Mouse (Mus musculus): ENCODE measurements at regions not wholly inside any gene's neighbourhood (a gene's known extent, or its start where the extent isn't known, plus 50 kb on each side); places are given as distances from the start of the nearest gene placed in this dataset.

- DNase-seq (ENCODE audit: low spot score in 2 of 2): no peak
These were observed 263.1 kb upstream of the Tbl1xr1 start for GRCm38 (mm10) chr3:21813401-21813800.

GRCm38 (mm10) chr3:21816968-21817858 is 259.2 kb upstream of the Tbl1xr1 start:
- DNase-seq (ENCODE audit: low spot score in 2 of 2): no peak

- no peak for DNase-seq (ENCODE audit: low spot score in 2 of 2)
These were observed 257.4 kb upstream of the Tbl1xr1 start for GRCm38 (mm10) chr3:21819030-21819429.

- no peak for DNase-seq (ENCODE audit: low spot score in 2 of 2)
These were observed 256.3 kb upstream of the Tbl1xr1 start for GRCm38 (mm10) chr3:21820051-21820598.

- DNase-seq (ENCODE audit: low spot score in 2 of 2): no peak
These were observed 253.8 kb upstream of the Tbl1xr1 start for GRCm38 (mm10) chr3:21822675-21823074.

- DNase-seq (ENCODE audit: low spot score in 2 of 2): no peak
These were observed 253.1 kb upstream of the Tbl1xr1 start for GRCm38 (mm10) chr3:21823331-21823730.

GRCm38 (mm10) chr3:21824101-21824880 is 252.2 kb upstream of the Tbl1xr1 start:
- DNase-seq (ENCODE audit: low spot score in 2 of 2): peak in 1 of 2 experiments; percentile 32

GRCm38 (mm10) chr3:21824913-21825610 is 251.4 kb upstream of the Tbl1xr1 start:
- DNase-seq (ENCODE audit: low spot score in 2 of 2): no peak

GRCm38 (mm10) chr3:21827656-21828055 is 248.8 kb upstream of the Tbl1xr1 start:
- no peak for DNase-seq (ENCODE audit: low spot score in 2 of 2)

GRCm38 (mm10) chr3:21833111-21833510 is 243.3 kb upstream of the Tbl1xr1 start:
- no peak for DNase-seq (ENCODE audit: low spot score in 2 of 2)

GRCm38 (mm10) chr3:21835526-21835925 is 240.9 kb upstream of the Tbl1xr1 start:
- no peak for DNase-seq (ENCODE audit: low spot score in 2 of 2)

- no peak for DNase-seq (ENCODE audit: low spot score in 2 of 2)
These were observed 239.0 kb upstream of the Tbl1xr1 start for GRCm38 (mm10) chr3:21837297-21837946.

GRCm38 (mm10) chr3:21840751-21841488 is 235.5 kb upstream of the Tbl1xr1 start:
- no peak for DNase-seq (ENCODE audit: low spot score in 2 of 2)

- no peak for DNase-seq (ENCODE audit: low spot score in 2 of 2)
These were observed 234.9 kb upstream of the Tbl1xr1 start for GRCm38 (mm10) chr3:21841506-21841905.

- DNase-seq (ENCODE audit: low spot score in 2 of 2): no peak
These were observed 233.7 kb upstream of the Tbl1xr1 start for GRCm38 (mm10) chr3:21842545-21843291.

- DNase-seq (ENCODE audit: low spot score in 2 of 2): no peak
These were observed 233.1 kb upstream of the Tbl1xr1 start for GRCm38 (mm10) chr3:21843292-21843852.

GRCm38 (mm10) chr3:21849831-21850230 is 226.6 kb upstream of the Tbl1xr1 start:
- DNase-seq (ENCODE audit: low spot score in 2 of 2): no peak

- no peak for DNase-seq (ENCODE audit: low spot score in 2 of 2)
These were observed 225.5 kb upstream of the Tbl1xr1 start for GRCm38 (mm10) chr3:21850977-21851376.

GRCm38 (mm10) chr3:21854340-21854739 is 222.1 kb upstream of the Tbl1xr1 start:
- no peak for DNase-seq (ENCODE audit: low spot score in 2 of 2)

Data from left cerebral cortex, adult 8-10 months (tissue).